Mouse (Mus musculus): Measurements from ENCODE around the gene Matk. TPM values are rescaled to one million over a fixed set of nuclear protein-coding genes. Genes with fewer than 3 reads are reported as not detected.
A peak's percentile ranks its signal among the peaks of the same experiment; 100 is the strongest.

Gene Matk
- polyA plus RNA-seq, 1 experiment from 2014 or later = 2.5 TPM

GRCm38 (mm10) chr10:81303258-81303657 is 50.5 kb downstream of the Matk start:
- H3K4me2 ChIP-seq = no peak overlapping the region
- DNase-seq (ENCODE audit: low spot score, missing footprints) = no peak
- 82% methylated on average over 10 of the region's 10 CpGs for WGBS
- no peak overlapping the region; the same call in 1 of the 2 replicates for H3K9ac ChIP-seq (ENCODE audit: low read length)
- H3K36me3 ChIP-seq (ENCODE audit: control insufficient read depth, insufficient read depth, low read length) = peaks cover 10% of the 10 kb centered on the region; the same call in 1 of the 2 replicates
- peaks cover 10% of the 10 kb centered on the region for H3K4me1 ChIP-seq (ENCODE audit: control insufficient read depth, insufficient read depth, low read length)
- no peak for ATAC-seq (ENCODE audit: low FRiP score)
- no peak overlapping the region for H3K27ac ChIP-seq (ENCODE audit: low read depth, low read length)
- no peaks in the 10 kb centered on the region for H3K27me3 ChIP-seq (ENCODE audit: control insufficient read depth, insufficient read depth, low read length)
- H3K9me3 ChIP-seq (ENCODE audit: control insufficient read depth, low read length) = no peaks in the 10 kb centered on the region
- H3K4me3 ChIP-seq (ENCODE audit: low read depth, low read length) = no peak overlapping the region

GRCm38 (mm10) chr10:81303761-81304160 is 51.0 kb downstream of the Matk start:
- H3K27ac ChIP-seq (ENCODE audit: low read depth, low read length) = no peak overlapping the region
- no peak for DNase-seq (ENCODE audit: low spot score, missing footprints)
- H3K4me2 ChIP-seq = no peak overlapping the region
- peaks cover 14% of the 10 kb centered on the region; the same call in 1 of the 2 replicates for H3K36me3 ChIP-seq (ENCODE audit: control insufficient read depth, insufficient read depth, low read length)
- ATAC-seq (ENCODE audit: low FRiP score) = no peak
- H3K27me3 ChIP-seq (ENCODE audit: control insufficient read depth, insufficient read depth, low read length) = no peaks in the 10 kb centered on the region
- peaks cover 10% of the 10 kb centered on the region for H3K4me1 ChIP-seq (ENCODE audit: control insufficient read depth, insufficient read depth, low read length)
- 82% methylated on average over 7 of the region's 7 CpGs for whole genome bisulfite sequencing
- no peaks in the 10 kb centered on the region for H3K9me3 ChIP-seq (ENCODE audit: control insufficient read depth, low read length)
- no peak overlapping the region for H3K4me3 ChIP-seq (ENCODE audit: low read depth, low read length)
- H3K9ac ChIP-seq (ENCODE audit: low read length) = no peak overlapping the region

GRCm38 (mm10) chr10:81304597-81305238 is 52.0 kb downstream of the Matk start:
- H3K9ac ChIP-seq (ENCODE audit: low read length) = no peak overlapping the region

GRCm38 (mm10) chr10:81305663-81306062 is 52.9 kb downstream of the Matk start:
- Histone ChIP-seq H3K27me3 (ENCODE audit: control insufficient read depth, insufficient read depth, low read length) (no peaks in the 10 kb centered on the region), H3K36me3 (ENCODE audit: control insufficient read depth, insufficient read depth, low read length) (peaks cover 21% of the 10 kb centered on the region), H3K4me1 (ENCODE audit: control insufficient read depth, insufficient read depth, low read length) (peaks cover 10% of the 10 kb centered on the region), H3K27ac (ENCODE audit: low read depth, low read length) (no peak overlapping the region), H3K4me3 (ENCODE audit: low read depth, low read length) (no peak overlapping the region), H3K9me3 (ENCODE audit: control insufficient read depth, low read length) (no peaks in the 10 kb centered on the region), H3K4me2 (no peak overlapping the region), H3K9ac (ENCODE audit: low read length) (no peak overlapping the region)
- whole genome bisulfite sequencing = 95% methylated on average over 14 of the region's 14 CpGs
- ATAC-seq (ENCODE audit: low FRiP score) (no peak), DNase-seq (ENCODE audit: low spot score, missing footprints) (no peak)

More at GRCm38 (mm10) chr10:81304597-81305238, 52.0 kb downstream of the Matk start:
- no peak for DNase-seq (ENCODE audit: low spot score, missing footprints)
- Histone ChIP-seq H3K4me2 (no peak overlapping the region), H3K36me3 (ENCODE audit: control insufficient read depth, insufficient read depth, low read length) (peaks cover 21% of the 10 kb centered on the region), H3K9me3 (ENCODE audit: control insufficient read depth, low read length) (no peaks in the 10 kb centered on the region), H3K4me3 (ENCODE audit: low read depth, low read length) (no peak overlapping the region), H3K27me3 (ENCODE audit: control insufficient read depth, insufficient read depth, low read length) (no peaks in the 10 kb centered on the region), H3K27ac (ENCODE audit: low read depth, low read length) (no peak overlapping the region), H3K4me1 (ENCODE audit: control insufficient read depth, insufficient read depth, low read length) (peaks cover 10% of the 10 kb centered on the region)
- peak; percentile 66 for ATAC-seq (ENCODE audit: low FRiP score)
- WGBS = 29% methylated on average over 9 of the region's 9 CpGs

- no peak overlapping the region for H3K27ac ChIP-seq (ENCODE audit: low read depth, low read length)
- H3K4me2 ChIP-seq = no peak overlapping the region
- H3K36me3 ChIP-seq (ENCODE audit: control insufficient read depth, insufficient read depth, low read length) = peaks cover 21% of the 10 kb centered on the region
- no peak overlapping the region for H3K9ac ChIP-seq (ENCODE audit: low read length)
- H3K4me1 ChIP-seq (ENCODE audit: control insufficient read depth, insufficient read depth, low read length) = peaks cover 10% of the 10 kb centered on the region
- H3K4me3 ChIP-seq (ENCODE audit: low read depth, low read length) = no peak overlapping the region
- DNase-seq (ENCODE audit: low spot score, missing footprints) = no peak
- H3K9me3 ChIP-seq (ENCODE audit: control insufficient read depth, low read length) = no peaks in the 10 kb centered on the region
- ATAC-seq (ENCODE audit: low FRiP score) = no peak
- WGBS = 99% methylated on average over 12 of the region's 12 CpGs
- no peaks in the 10 kb centered on the region for H3K27me3 ChIP-seq (ENCODE audit: control insufficient read depth, insufficient read depth, low read length)
Observed at GRCm38 (mm10) chr10:81306173-81306668, 53.5 kb downstream of the Matk start.

- H3K36me3 ChIP-seq (ENCODE audit: control insufficient read depth, insufficient read depth, low read length) = peaks cover 29% of the 10 kb centered on the region
- no peak overlapping the region for H3K4me3 ChIP-seq (ENCODE audit: low read depth, low read length)
Observed at GRCm38 (mm10) chr10:81306837-81307682, 54.3 kb downstream of the Matk start.

GRCm38 (mm10) chr10:81309571-81309970 is 56.8 kb downstream of the Matk start:
- 91% methylated on average over 5 of the region's 5 CpGs for WGBS
- H3K27me3 ChIP-seq (ENCODE audit: control insufficient read depth, insufficient read depth, low read length) = no peaks in the 10 kb centered on the region
- no peaks in the 10 kb centered on the region for H3K9me3 ChIP-seq (ENCODE audit: control insufficient read depth, low read length)
- DNase-seq (ENCODE audit: low spot score, missing footprints) (no peak), ATAC-seq (ENCODE audit: low FRiP score) (no peak)
- peaks cover 1% of the 10 kb centered on the region; the same call in 1 of the 2 replicates for H3K4me1 ChIP-seq (ENCODE audit: control insufficient read depth, insufficient read depth, low read length)
- H3K4me2 ChIP-seq = no peak overlapping the region
- no peak overlapping the region for H3K27ac ChIP-seq (ENCODE audit: low read depth, low read length)
- H3K9ac ChIP-seq (ENCODE audit: low read length) = no peak overlapping the region
- H3K36me3 ChIP-seq (ENCODE audit: control insufficient read depth, insufficient read depth, low read length) = peaks cover 34% of the 10 kb centered on the region
- H3K4me3 ChIP-seq (ENCODE audit: low read depth, low read length) = no peak overlapping the region

More at GRCm38 (mm10) chr10:81306837-81307682, 54.3 kb downstream of the Matk start:
- H3K9ac ChIP-seq (ENCODE audit: low read length) = no peak overlapping the region
- H3K27me3 ChIP-seq (ENCODE audit: control insufficient read depth, insufficient read depth, low read length) = no peaks in the 10 kb centered on the region
- ATAC-seq (ENCODE audit: low FRiP score) = no peak
- peaks cover 6% of the 10 kb centered on the region; the same call in 1 of the 2 replicates for H3K4me1 ChIP-seq (ENCODE audit: control insufficient read depth, insufficient read depth, low read length)
- no peak for DNase-seq (ENCODE audit: low spot score, missing footprints)
- no peaks in the 10 kb centered on the region for H3K9me3 ChIP-seq (ENCODE audit: control insufficient read depth, low read length)
- WGBS = 94% methylated on average over 21 of the region's 21 CpGs
- no peak overlapping the region for H3K4me2 ChIP-seq
- H3K27ac ChIP-seq (ENCODE audit: low read depth, low read length) = no peak overlapping the region

Data from midbrain, embryonic 11.5 days (tissue).